Mouse (Mus musculus): ENCODE results near the gene Ly6c2.
"Not testable (repeated sequence)": the region's sequence is repeated elsewhere in the genome, so short reads cannot be mapped to it uniquely, and the experiment has no call there.

The Ly6c2 gene

DNA sequence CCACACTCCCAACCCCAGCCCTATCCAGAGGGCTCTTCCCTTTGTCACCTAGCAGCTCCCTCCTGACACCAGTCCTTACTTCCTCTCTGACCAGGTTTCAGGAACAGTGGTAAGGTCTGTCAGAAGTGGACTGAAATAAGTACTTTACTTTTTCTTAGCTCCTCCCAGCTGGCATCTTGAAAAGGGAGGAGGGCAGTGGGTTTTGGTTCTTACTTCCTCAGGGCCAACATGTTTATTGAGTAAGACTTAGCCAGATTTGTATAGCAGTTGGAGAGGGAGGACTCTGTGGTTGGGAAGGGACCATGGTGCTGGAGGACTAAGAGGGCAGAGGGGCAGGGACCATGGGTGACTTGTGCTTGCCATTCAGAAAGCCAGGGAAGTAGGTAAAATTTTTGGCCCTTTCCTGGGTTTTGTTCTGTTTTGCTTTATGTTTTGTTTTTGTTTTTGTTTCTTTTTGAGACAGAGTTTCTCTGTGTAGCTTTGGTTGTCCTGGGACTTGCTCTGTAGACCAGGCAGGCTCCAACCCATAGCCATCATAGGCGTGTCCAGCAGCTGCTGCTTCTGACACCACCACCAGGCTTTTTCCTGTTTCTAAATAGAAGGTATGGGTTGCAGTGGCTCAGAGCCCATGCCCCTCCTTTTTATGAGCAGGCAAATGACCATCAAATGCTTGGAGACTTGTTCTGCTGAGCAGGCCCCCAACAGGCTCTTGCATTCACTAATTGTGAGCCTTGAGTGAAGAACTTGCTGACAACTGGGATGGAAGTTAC, at the start of gene Ly6c2:
Ly6c2 (minus strand) TSS at position 110 of the 770 bp plus-strand sequence.
- not testable (repeated sequence) for DNase-seq (ENCODE audit: low read depth, low spot score)

DNA sequence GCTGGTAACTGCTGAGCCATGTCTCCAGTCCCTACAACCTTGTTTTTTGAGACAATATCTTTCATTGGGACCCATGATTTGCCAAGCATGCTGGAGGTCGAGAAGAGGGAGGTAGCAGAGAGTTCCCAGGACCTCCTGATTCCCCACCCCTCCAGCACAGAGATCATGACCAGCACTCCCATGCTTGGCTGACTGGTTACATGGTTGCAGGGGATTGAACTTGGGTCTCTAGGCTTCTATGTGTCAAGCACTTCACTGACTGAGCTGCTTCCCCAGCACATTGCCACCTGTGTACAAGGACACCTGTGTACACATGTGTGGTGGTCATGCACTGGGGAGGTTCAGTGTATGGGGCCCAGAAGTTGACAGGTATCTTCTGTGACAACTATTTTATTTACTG, 45.9 kb upstream of the Ly6c2 start:
- no peak for DNase-seq (ENCODE audit: low read depth, low spot score)

DNA sequence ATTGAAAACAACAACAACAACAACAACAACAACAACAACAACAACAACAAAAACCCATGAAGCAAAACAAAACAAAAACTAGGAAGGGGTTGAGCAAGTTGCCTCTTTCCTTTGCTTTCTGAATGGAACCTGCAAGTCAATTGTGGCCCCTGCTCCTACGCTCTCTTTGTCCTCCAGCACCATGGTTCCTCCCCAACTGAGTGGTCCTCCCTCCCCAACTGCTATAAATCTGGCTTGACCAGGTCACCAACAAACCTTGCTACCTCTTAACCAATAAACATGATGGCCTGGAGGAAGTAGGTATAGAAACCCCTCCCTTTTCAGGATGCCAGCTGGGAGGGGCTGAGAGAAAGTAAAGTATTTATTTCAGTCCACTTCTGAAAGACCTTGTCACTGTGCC, 43.2 kb upstream of the Ly6c2 start, which contains the start of gene Ly6g:
Ly6g (plus strand) TSS at position 301 of the 400 bp plus-strand sequence.
- no peak for DNase-seq (ENCODE audit: low read depth, low spot score)

DNA sequence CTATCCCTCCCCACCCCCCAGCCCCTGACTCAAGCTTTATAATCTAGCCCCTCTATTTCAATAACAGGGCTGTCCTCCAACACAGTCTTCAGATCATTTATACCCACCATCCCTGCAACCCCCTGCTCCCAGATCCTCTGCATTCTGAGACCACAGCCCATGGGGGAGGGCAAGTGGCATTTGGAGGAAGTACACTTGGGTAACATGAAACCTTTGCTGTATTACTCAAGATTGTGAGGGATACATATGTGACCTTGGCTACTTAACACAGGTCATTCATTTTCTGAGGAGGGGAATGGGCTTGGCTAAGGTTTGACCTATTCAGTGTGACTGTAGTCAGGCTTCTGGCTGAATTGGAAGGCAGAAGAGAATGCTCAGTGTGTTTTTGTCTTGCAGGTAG, 41.3 kb upstream of the Ly6c2 start:
- no peak for DNase-seq (ENCODE audit: low read depth, low spot score)

DNA sequence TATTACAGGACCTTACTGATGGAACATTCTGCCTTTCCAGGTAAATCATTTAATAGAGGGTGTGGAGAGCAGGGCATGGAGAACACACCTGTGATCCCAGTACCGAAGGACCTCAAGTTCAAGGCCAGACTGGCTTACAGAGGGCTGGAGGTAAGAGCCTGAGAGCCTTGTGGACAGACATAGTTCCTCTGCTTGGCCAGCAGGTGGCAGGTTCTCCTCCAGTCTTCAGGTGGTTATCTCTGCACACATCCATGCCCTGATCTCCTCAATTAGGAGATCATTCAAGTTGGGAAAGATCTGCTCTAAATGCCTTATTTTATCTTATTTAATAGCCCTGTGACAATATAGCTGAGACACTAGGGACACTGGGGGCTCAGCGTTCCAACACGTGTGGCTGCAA, 32.0 kb upstream of the Ly6c2 start:
- DNase-seq (ENCODE audit: low read depth, low spot score), result peak; percentile 23

DNA sequence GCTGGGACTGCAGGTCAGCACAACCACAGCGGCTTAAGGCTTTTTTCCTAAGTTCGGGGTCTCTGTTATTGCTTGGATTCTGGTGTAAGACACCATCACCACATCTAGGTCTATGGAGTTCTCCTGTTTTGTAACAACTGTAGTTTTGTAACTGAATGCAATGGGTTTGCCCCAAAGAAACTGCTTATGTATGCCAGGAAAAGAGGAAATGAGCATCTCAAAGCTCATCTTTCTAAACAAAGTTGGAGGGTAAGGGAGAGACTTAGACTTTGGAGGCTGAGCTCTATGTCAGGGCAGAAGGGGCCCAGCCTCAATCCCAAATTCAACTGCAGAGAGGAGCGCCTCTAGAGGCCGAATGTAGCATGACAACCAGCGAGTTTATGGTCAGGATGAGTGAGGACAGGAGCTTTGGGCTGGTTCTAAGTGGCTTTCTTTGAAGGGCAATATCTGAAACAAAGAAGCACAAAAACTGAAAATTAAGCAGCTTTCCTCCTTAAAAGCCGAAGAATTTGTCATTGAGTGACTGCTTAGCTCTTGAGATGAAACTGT, 30.1 kb upstream of the Ly6c2 start:
- peak; percentile 55 for DNase-seq (ENCODE audit: low read depth, low spot score)

DNA sequence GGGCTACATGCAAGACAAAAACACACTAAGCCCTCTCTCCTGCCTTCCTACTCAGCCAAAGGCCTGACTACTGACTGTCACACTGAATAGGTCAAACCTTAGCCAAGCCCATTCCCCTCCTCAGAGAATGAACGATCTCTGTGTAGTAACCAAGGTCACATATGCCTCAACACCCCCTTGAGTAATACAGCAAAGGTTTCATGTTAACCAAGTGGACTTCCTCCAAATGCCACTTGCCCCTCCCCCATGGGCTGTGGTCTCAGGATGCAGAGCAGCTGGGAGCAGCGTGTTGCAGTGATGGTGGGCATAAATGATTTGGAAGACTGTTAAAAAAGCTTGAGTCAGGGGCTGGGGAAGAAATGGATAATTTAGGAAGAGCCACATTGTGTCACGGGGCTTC, 26.0 kb upstream of the Ly6c2 start:
- DNase-seq (ENCODE audit: low read depth, low spot score), result not testable (repeated sequence)

DNA sequence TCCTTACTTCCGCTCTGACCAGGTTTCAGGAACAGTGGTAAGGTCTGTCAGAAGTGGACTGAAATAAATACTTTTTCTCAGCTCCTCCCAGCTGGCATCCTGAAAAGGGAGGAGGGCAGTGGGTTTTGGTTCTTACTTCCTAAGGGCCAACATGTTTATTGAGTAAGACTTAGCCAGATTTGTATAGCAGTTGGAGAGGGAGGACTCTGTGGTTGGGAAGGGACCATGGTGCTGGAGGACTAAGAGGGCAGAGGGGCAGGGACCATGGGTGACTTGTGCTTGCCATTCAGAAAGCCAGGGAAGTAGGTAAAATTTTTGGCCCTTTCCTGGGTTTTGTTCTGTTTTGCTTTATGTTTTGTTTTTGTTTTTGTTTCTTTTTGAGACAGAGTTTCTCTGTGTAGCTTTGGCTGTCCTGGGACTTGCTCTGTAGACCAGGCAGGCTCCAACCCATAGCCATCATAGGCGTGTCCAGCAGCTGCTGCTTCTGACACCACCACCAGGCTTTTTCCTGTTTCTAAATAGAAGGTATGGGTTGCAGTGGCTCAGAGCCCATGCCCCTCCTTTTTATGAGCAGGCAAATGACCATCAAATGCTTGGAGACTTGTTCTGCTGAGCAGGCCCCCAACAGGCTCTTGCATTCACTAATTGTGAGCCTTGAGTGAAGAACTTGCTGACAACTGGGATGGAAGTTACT, 23.5 kb upstream of the Ly6c2 start:
- not testable (repeated sequence) for DNase-seq (ENCODE audit: low read depth, low spot score)

DNA sequence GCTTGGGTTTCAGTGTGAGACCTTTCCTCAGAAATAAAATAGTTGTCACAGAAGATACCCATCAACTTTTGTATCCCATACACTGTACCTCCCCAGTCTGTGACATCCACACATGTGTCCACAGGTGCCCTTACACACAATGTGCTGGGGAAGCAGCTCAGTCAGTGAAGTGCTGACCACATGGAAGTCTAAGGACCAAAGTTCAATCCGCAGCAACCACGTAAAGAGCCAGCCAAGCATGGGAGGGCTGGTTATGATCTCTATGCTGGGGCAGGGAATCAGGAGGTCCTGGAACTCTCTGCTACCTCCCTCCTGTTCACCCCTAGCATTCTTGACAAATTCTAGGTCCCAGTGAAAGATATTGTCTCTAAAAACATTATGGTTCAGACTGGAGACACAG, 20.6 kb upstream of the Ly6c2 start:
- DNase-seq (ENCODE audit: low read depth, low spot score), result not testable (repeated sequence)

DNA sequence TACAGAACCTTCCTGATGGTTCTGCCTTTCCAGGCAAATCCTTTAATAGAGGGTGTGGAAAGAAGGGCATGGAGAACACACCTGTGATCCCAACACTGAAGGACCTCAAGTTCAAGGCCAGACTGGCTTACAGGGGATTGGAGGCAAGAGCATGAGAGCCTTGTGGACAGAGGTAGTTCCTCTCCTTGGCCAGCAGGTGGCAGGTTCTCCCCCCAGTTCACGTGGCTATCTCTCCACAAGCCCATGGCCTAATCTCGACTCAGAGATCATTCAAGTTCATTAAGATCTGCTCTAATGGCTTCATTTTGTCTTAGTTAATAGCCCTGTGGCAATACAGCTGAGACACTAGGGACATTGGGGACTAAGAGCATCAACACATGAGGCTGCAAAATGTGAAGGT, 8.3 kb upstream of the Ly6c2 start:
- DNase-seq (ENCODE audit: low read depth, low spot score), result peak; percentile 56

DNA sequence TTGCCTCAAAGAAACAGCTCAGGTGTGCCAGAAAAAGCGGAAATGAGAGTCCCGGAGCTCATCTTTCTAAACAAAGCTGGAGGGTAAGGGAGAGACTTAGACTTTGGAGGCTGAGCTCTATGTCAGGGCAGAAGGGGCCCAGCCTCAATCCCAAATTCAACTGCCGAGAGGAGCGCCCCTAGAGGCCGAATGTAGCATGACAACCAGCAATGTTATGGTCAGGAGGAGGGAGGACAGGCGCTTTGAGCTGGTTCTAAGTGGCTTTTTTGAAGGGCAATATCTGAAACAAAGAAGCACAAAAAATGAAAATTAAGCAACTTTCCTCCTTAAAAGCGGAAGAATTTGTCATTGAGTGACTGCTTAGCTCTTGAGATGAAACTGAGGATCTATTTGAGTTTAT, 7.0 kb upstream of the Ly6c2 start:
- DNase-seq (ENCODE audit: low read depth, low spot score), result peak; percentile 65

DNA sequence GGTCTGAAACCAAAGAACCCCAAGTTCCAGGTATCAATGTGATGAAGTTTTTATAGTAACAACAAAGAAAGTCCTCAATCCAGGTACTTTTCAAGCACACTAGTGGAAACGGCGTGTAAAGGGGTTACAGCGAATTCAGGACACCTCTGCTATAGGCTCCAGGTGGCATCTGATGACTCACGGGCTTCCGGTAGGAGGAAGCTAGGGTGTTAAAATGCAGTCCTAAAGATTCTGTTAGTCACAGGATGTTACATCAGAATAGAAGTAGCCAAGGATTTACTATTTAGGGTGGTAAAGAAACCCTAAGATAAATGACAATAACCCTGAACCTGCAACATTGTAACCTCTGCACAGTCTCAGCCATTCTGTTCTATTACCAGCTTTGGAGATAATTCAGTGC, 5.7 kb upstream of the Ly6c2 start:
- DNase-seq (ENCODE audit: low read depth, low spot score), result peak; percentile 79

DNA sequence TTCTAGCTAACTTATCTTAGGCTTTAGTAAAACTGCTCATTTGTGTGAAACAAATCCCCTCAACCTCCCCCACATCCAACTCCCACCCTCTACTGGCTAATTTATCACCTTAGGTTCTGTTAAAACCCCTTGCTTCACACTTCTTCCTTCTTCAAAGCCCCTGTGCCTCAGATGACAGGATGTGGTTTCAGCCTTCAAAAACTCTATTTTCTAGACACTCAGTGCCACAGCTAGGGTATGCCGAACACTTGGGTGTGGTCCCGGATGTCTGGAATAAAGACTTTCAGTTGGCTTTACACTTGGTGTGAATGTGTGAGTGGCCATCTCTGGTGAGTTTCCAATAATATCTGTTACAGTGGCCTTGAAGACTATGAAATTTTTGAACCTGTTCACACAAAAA, 4.8 kb upstream of the Ly6c2 start:
- DNase-seq (ENCODE audit: low read depth, low spot score), result peak; percentile 89

DNA sequence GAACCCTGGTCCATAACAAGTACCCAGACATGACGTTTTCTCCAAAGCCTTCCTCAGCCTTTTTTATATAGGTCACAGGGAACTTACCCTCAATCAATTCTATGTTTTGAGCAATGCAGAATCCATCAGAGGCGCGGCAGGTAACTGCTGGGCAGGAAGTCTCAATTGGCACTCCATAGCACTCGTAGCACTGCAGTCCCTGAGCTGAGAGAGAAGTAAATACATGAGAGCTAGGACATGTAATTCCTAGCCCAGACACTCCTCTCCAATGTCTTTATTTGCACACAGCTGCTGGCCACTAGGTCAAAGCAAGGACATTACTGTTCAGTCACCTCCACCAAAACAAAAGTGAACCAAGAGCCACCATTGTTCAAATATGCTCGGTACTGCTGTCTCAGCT, 1.3 kb downstream of the Ly6c2 start:
- DNase-seq (ENCODE audit: low read depth, low spot score), result not testable (repeated sequence)

DNA sequence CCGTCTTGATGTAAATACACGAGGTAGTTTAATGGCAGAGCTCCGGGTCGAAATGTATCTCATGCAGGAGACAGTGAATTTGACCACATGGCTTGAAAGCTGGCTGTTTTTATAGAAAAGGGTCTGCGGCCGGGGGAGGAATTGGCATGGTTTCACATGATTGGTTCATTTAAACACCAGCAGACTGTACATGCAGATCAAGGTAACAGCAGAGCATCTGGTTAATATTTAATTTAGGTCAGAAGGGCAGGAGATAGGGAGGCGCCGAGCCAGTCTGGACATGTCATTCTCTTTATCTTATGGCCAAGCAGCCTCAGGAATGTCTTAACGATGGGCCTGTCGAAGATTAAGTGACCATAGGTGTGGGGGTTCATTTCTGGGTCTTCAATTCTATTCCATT, 12.5 kb downstream of the Ly6c2 start:
- no peak for DNase-seq (ENCODE audit: low read depth, low spot score)

DNA sequence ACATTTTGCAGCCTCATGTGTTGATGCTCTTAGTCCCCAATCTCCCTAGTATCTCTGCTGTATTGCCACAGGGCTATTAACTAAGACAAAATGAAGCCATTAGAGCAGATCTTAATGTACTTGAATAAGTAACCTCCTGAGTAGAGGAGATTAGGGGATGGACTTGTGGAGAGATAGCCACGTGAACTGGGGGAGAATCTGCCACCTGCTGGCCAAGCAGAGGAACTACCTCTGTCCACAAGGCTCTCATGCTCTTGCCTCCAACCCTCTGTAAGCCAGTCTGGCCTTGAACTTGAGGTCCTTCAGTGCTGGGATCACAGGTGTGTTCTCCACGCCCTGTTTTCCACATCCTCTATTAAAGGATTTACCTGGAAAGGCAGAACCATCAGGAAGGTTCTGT, 23.7 kb downstream of the Ly6c2 start:
- DNase-seq (ENCODE audit: low read depth, low spot score), result peak; percentile 20

DNA sequence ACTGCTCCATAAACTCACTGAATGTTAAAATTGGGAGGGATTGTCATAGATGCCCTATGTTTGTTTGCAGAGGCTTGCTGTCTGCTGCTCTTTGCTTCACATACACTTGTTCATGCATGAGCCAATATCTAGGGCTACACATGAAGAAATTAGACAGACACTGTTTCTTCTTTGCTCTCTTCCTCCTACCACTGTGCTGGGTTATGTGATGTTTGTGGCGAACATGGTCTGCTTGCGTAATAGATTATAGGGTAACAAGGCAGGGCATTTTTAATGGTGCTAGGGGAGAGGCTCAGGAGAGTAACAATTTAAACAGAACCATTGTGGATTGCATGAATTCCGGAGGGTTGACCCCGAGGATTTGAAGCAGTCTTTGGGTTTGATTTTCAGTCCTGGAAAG, 41.8 kb downstream of the Ly6c2 start:
- DNase-seq (ENCODE audit: low read depth, low spot score), result no peak

DNA sequence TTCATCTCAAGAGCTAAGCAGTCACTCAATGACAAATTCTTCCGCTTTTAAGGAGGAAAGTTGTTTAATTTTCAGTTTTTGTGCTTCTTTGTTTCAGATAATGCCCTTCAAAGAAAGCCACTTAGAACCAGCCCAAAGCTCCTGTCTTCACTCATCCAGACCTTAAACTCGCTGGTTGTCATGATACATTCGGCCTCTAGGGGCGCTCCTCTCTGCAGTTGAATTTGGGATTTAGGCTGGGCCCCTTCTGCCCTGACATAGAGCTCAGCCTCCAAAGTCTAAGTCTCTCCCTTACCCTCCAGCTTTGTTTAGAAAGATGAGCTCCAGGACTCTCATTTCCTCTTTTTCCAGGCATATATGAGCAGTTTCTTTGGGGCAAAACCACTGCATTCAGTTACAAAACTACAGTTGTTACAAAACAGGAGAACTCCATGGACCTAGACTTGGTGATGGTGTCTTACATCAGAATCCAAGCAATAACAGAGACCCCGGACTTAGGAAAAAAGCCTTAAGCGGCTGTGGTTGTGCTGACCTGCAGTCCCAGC, 49.7 kb downstream of the Ly6c2 start:
- peak; percentile 68 for DNase-seq (ENCODE audit: low read depth, low spot score)

DNA sequence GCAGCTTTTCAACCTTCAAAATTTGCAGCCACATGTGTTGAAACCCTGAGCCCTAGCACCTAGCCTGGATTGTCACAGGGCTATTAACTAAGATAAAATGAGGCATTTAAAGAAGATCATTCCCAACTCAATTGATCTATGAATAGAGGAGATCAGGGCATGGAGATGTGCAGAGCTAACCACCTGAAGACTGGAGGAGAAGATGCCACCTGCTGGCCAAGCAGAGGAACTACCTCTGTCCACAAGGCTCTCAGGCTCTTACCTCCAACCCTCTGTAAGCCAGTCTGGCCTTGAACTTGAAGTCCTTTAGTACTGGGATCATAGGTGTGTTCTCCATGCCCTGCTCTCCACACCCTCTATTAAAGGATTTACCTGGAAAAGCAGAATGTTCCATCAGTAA, 51.3 kb downstream of the Ly6c2 start:
- DNase-seq (ENCODE audit: low read depth, low spot score), result peak; percentile 70
